ENCODE assay signal across 10 mouse cellular contexts in genomic region chr13:60099469-60100129, GRCm38 (mm10).
DNase-seq lines count a peak whose midpoint lies in the region; ATAC-seq and TF ChIP-seq lines count a peak whose summit lies in the region.
"Had no signal": no experiment of that assay in that cellular context is flagged by ENCODE, and none has a peak within 500 bp of the region (broad histone marks: within the 10 kb centered on the region; RNA-seq: fewer than 3 reads in every experiment).

No protein-coding gene starts in this region.

- no peak overlapping the region for H3K4me2 ChIP-seq in liver, postnatal 0 days (ENCODE audit: low read depth, low read length)
- no peak overlapping the region for H3K4me2 ChIP-seq in liver, embryonic 11.5 days
- no peak overlapping the region for H3K4me2 ChIP-seq in embryonic facial prominence, embryonic 13.5 days
- H3K4me2 ChIP-seq in stomach, embryonic 14.5 days (replicated peaks; ENCODE audit: low read depth, low read length), result no peak overlapping the region
- H3K4me2 ChIP-seq: forebrain, embryonic 13.5 days had no signal

- no peaks in the 10 kb centered on the region for H3K27me3 ChIP-seq in liver, postnatal 0 days (ENCODE audit: insufficient read depth, low read length)
- no peaks in the 10 kb centered on the region for H3K27me3 ChIP-seq in liver, embryonic 11.5 days (replicated peaks; ENCODE audit: control insufficient read depth, insufficient read depth, low read length)
- no peaks in the 10 kb centered on the region for H3K27me3 ChIP-seq in embryonic facial prominence, embryonic 13.5 days
- H3K27me3 ChIP-seq in stomach, embryonic 14.5 days (ENCODE audit: control insufficient read depth, insufficient read depth, low read length), result no peaks in the 10 kb centered on the region
- H3K27me3 ChIP-seq: forebrain, embryonic 13.5 days had no signal

- peak; percentile 46 for TF ChIP-seq CTCF in liver, postnatal 0 days (IDR thresholded peaks at IDR 0.05; ENCODE audit: low read depth)

- H3K9me3 ChIP-seq in liver, postnatal 0 days (ENCODE audit: low read length), result no peaks in the 10 kb centered on the region
- H3K9me3 ChIP-seq in liver, embryonic 11.5 days (ENCODE audit: control insufficient read depth, low read length), result no peaks in the 10 kb centered on the region
- H3K9me3 ChIP-seq in embryonic facial prominence, embryonic 13.5 days, result no peaks in the 10 kb centered on the region
- H3K9me3 ChIP-seq in stomach, embryonic 14.5 days (ENCODE audit: control insufficient read depth, low read depth, low read length), result no peaks in the 10 kb centered on the region
- H3K9me3 ChIP-seq: forebrain, embryonic 13.5 days had no signal

- H3K4me3 ChIP-seq in liver, postnatal 0 days (ENCODE audit: low read depth, low read length), result no peak overlapping the region
- no peak overlapping the region for H3K4me3 ChIP-seq in liver, embryonic 11.5 days (ENCODE audit: low read depth, low read length)
- no peak overlapping the region for H3K4me3 ChIP-seq in embryonic facial prominence, embryonic 13.5 days
- no peak overlapping the region for H3K4me3 ChIP-seq in stomach, embryonic 14.5 days (ENCODE audit: low read depth, low read length)
- H3K4me3 ChIP-seq: forebrain, embryonic 13.5 days; myocyte had no signal

- H3K9ac ChIP-seq in liver, postnatal 0 days (replicated peaks), result no peak overlapping the region
- no peak overlapping the region for H3K9ac ChIP-seq in liver, embryonic 11.5 days (ENCODE audit: low read depth, low read length)
- no peak overlapping the region for H3K9ac ChIP-seq in embryonic facial prominence, embryonic 13.5 days
- H3K9ac ChIP-seq in stomach, embryonic 14.5 days (replicated peaks; ENCODE audit: low read depth, low read length), result no peak overlapping the region
- H3K9ac ChIP-seq: forebrain, embryonic 13.5 days had no signal

- no peaks in the 10 kb centered on the region for H3K36me3 ChIP-seq in liver, postnatal 0 days (replicated peaks; ENCODE audit: insufficient read depth, low read length)
- no peaks in the 10 kb centered on the region for H3K36me3 ChIP-seq in liver, embryonic 11.5 days (ENCODE audit: control insufficient read depth, insufficient read depth, low read length)
- no peaks in the 10 kb centered on the region for H3K36me3 ChIP-seq in embryonic facial prominence, embryonic 13.5 days
- H3K36me3 ChIP-seq in stomach, embryonic 14.5 days (ENCODE audit: control insufficient read depth, insufficient read depth, low read length), result no peaks in the 10 kb centered on the region

- no peaks in the 10 kb centered on the region for H3K4me1 ChIP-seq in liver, postnatal 0 days (ENCODE audit: insufficient read depth)
- H3K4me1 ChIP-seq in liver, embryonic 11.5 days (replicated peaks; ENCODE audit: control insufficient read depth, insufficient read depth, low read length), result no peaks in the 10 kb centered on the region
- H3K4me1 ChIP-seq in embryonic facial prominence, embryonic 13.5 days, result peaks cover 43% of the 10 kb centered on the region
- 0 out of 2 replicates have a peak, but pooled peaks cover 4% of the 10 kb centered on the region for H3K4me1 ChIP-seq in stomach, embryonic 14.5 days (ENCODE audit: control insufficient read depth, insufficient read depth, low read length)

- H3K27ac ChIP-seq in liver, postnatal 0 days (ENCODE audit: low read depth), result no peak overlapping the region
- H3K27ac ChIP-seq in liver, embryonic 11.5 days (ENCODE audit: low read depth, low read length), result no peak overlapping the region
- peak overlapping the region; percentile 74 for H3K27ac ChIP-seq in embryonic facial prominence, embryonic 13.5 days
- peak overlapping the region; percentile 66; the same call in 1 of the 2 replicates for H3K27ac ChIP-seq in stomach, embryonic 14.5 days (ENCODE audit: low read length)
- H3K27ac ChIP-seq: forebrain, embryonic 13.5 days had no signal

- TF ChIP-seq EP300 in liver, postnatal 0 days (IDR thresholded peaks at IDR 0.05; ENCODE audit: low read depth), result no peak

- WGBS in liver, postnatal 0 days (ENCODE audit: insufficient replicate concordance), result 79% methylated on average over 14 of the region's 14 CpGs
- WGBS in liver, embryonic 11.5 days, result 82% methylated on average over 14 of the region's 14 CpGs
- 48% methylated on average over 14 of the region's 14 CpGs for WGBS in embryonic facial prominence, embryonic 13.5 days
- WGBS in stomach, embryonic 14.5 days, result 53% methylated on average over 14 of the region's 14 CpGs

- no peak for ATAC-seq in liver, postnatal 0 days
- no peak for ATAC-seq in liver, embryonic 11.5 days (replicated peaks; ENCODE audit: low FRiP score)
- peak; percentile 67 for ATAC-seq in embryonic facial prominence, embryonic 13.5 days (ENCODE audit: insufficient number of reproducible peaks, insufficient read depth, low FRiP score, low TSS enrichment, low read depth)
- ATAC-seq in stomach, embryonic 14.5 days (ENCODE audit: insufficient number of reproducible peaks, insufficient read depth, low FRiP score, low read depth), result peak; percentile 56; the same call in 1 of the 2 replicates
- ATAC-seq: forebrain, embryonic 13.5 days had no signal

- no peak for DNase-seq in liver, postnatal 0 days
- DNase-seq in liver, embryonic 11.5 days (ENCODE audit: low spot score), result no peak
- DNase-seq in kidney, postnatal 36 days, result peak; percentile 46 to 51
- DNase-seq in cerebellum, adult 18-20 months, result no peak
- DNase-seq in left cerebral cortex, adult 8-10 months (ENCODE audit: low spot score in 2 of 2), result no peak
- DNase-seq in adrenal gland, postnatal 25 days, result no peak

Comparison
In these comparisons a context has a peak if more than half of its experiments do, and no peak if none do; other contexts are left out.
1. ATAC-seq: peak in embryonic facial prominence, embryonic 13.5 days (single experiment) and stomach, embryonic 14.5 days (single experiment); none in liver, postnatal 0 days (single experiment) and liver, embryonic 11.5 days (single experiment).
2. DNase-seq: peak in kidney, postnatal 36 days (2 of 2); none in liver, postnatal 0 days (single experiment), liver, embryonic 11.5 days (single experiment), cerebellum, adult 18-20 months (0 of 2), left cerebral cortex, adult 8-10 months (0 of 2) and adrenal gland, postnatal 25 days (single experiment).
3. H3K27ac ChIP-seq: peak in embryonic facial prominence, embryonic 13.5 days (single experiment) and stomach, embryonic 14.5 days (single experiment); none in liver, postnatal 0 days (single experiment) and liver, embryonic 11.5 days (single experiment).